Comparison of ENCODE assay signal across 10 mouse cellular contexts in genomic region chr3:88738641-88739040, GRCm38 (mm10). TPM values are rescaled to one million over a fixed set of nuclear protein-coding genes. Genes with fewer than 3 reads are reported as not detected.
DNase-seq lines count a peak whose midpoint lies in the region; ATAC-seq and TF ChIP-seq lines count a peak whose summit lies in the region.
"Had no signal": no experiment of that assay in that cellular context is flagged by ENCODE, and none has a peak within 500 bp of the region (broad histone marks: within the 10 kb centered on the region; RNA-seq: fewer than 3 reads in every experiment).

No protein-coding gene starts in this region.

- 16% methylated on average over 3 of the region's 3 CpGs for WGBS in liver, embryonic 12.5 days (ENCODE audit: insufficient replicate concordance)
- 14% methylated on average over 3 of the region's 3 CpGs for WGBS in liver, adult 2 months

- no peaks in the 10 kb centered on the region for H3K4me1 ChIP-seq in liver, embryonic 12.5 days
- no peaks in the 10 kb centered on the region for H3K4me1 ChIP-seq in liver, adult 2 months (ENCODE audit: control insufficient read depth, insufficient read depth, low read length)
- H3K4me1 ChIP-seq: heart, embryonic 13.5 days; neural tube, embryonic 13.5 days had no signal

- TF ChIP-seq POLR2A in liver, adult 2 months (IDR thresholded peaks at IDR 0.05; ENCODE audit: extremely low read depth, insufficient read depth, low read length): no peak

- no peaks in the 10 kb centered on the region for H3K36me3 ChIP-seq in liver, embryonic 12.5 days
- H3K36me3 ChIP-seq in liver, adult 2 months (ENCODE audit: control insufficient read depth, insufficient read depth, low read length): no peaks in the 10 kb centered on the region
- H3K36me3 ChIP-seq: heart, embryonic 13.5 days had no signal

- no peak overlapping the region for H3K4me3 ChIP-seq in liver, embryonic 12.5 days
- no peak overlapping the region for H3K4me3 ChIP-seq in liver, adult 2 months (ENCODE audit: insufficient read depth, low read depth, low read length)
- H3K4me3 ChIP-seq: heart, embryonic 13.5 days; neural tube, embryonic 13.5 days had no signal

- H3K27ac ChIP-seq in liver, embryonic 12.5 days: no peak overlapping the region
- H3K27ac ChIP-seq in liver, adult 2 months (replicated peaks; ENCODE audit: insufficient read depth, low read depth, low read length): no peak overlapping the region
- H3K27ac ChIP-seq: heart, embryonic 13.5 days; neural tube, embryonic 13.5 days had no signal

- H3K9ac ChIP-seq in liver, embryonic 12.5 days: no peak overlapping the region
- H3K9ac ChIP-seq in liver, adult 2 months (ENCODE audit: low read depth, low read length): no peak overlapping the region
- H3K9ac ChIP-seq: heart, embryonic 13.5 days; neural tube, embryonic 13.5 days had no signal

- DNase-seq in liver: peak; percentile 71
- peak; percentile 66 for DNase-seq in MEL-GATA-1-ER (ENCODE audit: extremely low read depth, low read depth)
- DNase-seq in brain, adult 2 months (ENCODE audit: low read depth, low spot score): peak; percentile 59
- peak; percentile 66 for DNase-seq in gastrocnemius, postnatal 10 days
- peak; percentile 51 for DNase-seq in liver, adult 2 months (ENCODE audit: extremely low read depth, low read depth, low spot score)
- peak; percentile 32 for DNase-seq in skeletal muscle tissue, adult 2 months (ENCODE audit: low read depth, low spot score)
- no peak for DNase-seq in MN1 (ENCODE audit: low spot score)

- TF ChIP-seq CTCF in liver, adult 2 months (IDR thresholded peaks at IDR 0.05; ENCODE audit: low read depth, low read length): peak; percentile 87

- no peaks in the 10 kb centered on the region for H3K27me3 ChIP-seq in liver, embryonic 12.5 days (replicated peaks)
- no peaks in the 10 kb centered on the region for H3K27me3 ChIP-seq in liver, adult 2 months (ENCODE audit: control insufficient read depth, insufficient read depth, low read length)
- H3K27me3 ChIP-seq: heart, embryonic 13.5 days; neural tube, embryonic 13.5 days had no signal

- no peaks in the 10 kb centered on the region for H3K9me3 ChIP-seq in liver, embryonic 12.5 days (replicated peaks)
- H3K9me3 ChIP-seq: heart, embryonic 13.5 days; neural tube, embryonic 13.5 days had no signal

- no peaks in the 10 kb centered on the region for H3K79me2 ChIP-seq in liver, adult 2 months (ENCODE audit: control insufficient read depth, insufficient read depth, low read length)

- ATAC-seq in liver, embryonic 12.5 days: no peak

- H3K4me2 ChIP-seq in liver, embryonic 12.5 days: no peak overlapping the region
- H3K4me2 ChIP-seq: heart, embryonic 13.5 days; neural tube, embryonic 13.5 days had no signal

RNA-seq across cellular contexts. Expression of gene Rit1, which starts 22.0 kb away (rescaled TPM):
- 36.0 and 36.4 TPM in 2 replicates for polyA plus RNA-seq in liver, embryonic 12.5 days (2016; fragmentation: Nextera tagmentation; extraction: Ambion mirVana)
- 10 to 100 TPM; 21.9 to 23.6 TPM for total RNA-seq in gastrocnemius, postnatal 10 days (2021)
- 18.0 and 19.9 TPM in 2 replicates for total RNA-seq in liver, adult 2 months (2014; rRNA removed)
- polyA plus RNA-seq in liver, adult 2 months (2012; rRNA removed): 14.4 and 14.8 TPM in 2 replicates

RNA-seq across cellular contexts. Expression of gene Syt11, which starts 36.3 kb away (rescaled TPM):
- 1.4 and 1.5 TPM in 2 replicates for polyA plus RNA-seq in liver, embryonic 12.5 days (2016; fragmentation: Nextera tagmentation; extraction: Ambion mirVana)
- total RNA-seq in gastrocnemius, postnatal 10 days (2021): 1 to 10 TPM; 4.6 to 5.4 TPM
- 1.6 and 1.9 TPM in 2 replicates for total RNA-seq in liver, adult 2 months (2014; rRNA removed)
- 0.92 and 2.4 TPM in 2 replicates for polyA plus RNA-seq in liver, adult 2 months (2012; rRNA removed)

RNA-seq across cellular contexts. Expression of gene Khdc4, which starts 53.0 kb away (rescaled TPM):
- 44.1 and 46.4 TPM in 2 replicates for polyA plus RNA-seq in liver, embryonic 12.5 days (2016; fragmentation: Nextera tagmentation; extraction: Ambion mirVana)
- total RNA-seq in gastrocnemius, postnatal 10 days (2021): 10 to 100 TPM; 20.5 to 35.5 TPM
- total RNA-seq in liver, adult 2 months (2014; rRNA removed): 32.9 and 34.7 TPM in 2 replicates
- polyA plus RNA-seq in liver, adult 2 months (2012; rRNA removed): 23.8 and 39.7 TPM in 2 replicates
